Mouse (Mus musculus): Measurements from ENCODE around the gene Slco2a1.

DNA sequence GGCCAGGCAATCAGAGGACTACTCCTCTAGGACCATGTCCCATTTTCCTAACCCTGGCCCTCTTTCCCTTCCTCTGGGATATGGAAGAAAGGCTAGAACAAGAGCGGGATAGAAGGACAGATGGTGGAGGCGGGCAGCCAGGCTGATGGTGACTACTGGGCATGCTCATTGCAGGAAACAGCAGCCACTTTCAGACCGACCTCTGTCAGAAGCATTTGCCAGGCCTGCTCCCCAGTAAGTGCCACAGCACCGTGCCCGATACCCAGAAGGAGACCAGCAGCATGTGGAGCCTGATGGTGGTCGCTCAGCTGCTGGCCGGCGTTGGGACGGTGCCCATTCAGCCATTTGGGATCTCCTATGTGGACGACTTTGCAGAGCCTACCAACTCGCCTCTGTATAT lies 79.1 kb downstream of the Slco2a1 start:
- no peak for TF ChIP-seq CTCF (IDR thresholded peaks at IDR 0.05; ENCODE audit: low read depth)
- no peak for TF ChIP-seq EP300 (IDR thresholded peaks at IDR 0.05; ENCODE audit: low read depth)

Data from liver, postnatal 0 days (tissue).